Mouse (Mus musculus) MEL-GATA-1-ER (cell line): ENCODE data around the gene Ch25h.

Experiments
- DNase-seq: peaks from one replicate; pipeline ENCODE4 v3.0.0-alpha.2; 2012; ENCODE audit warnings: low read depth; ENCODE audit errors: extremely low read depth

The Ch25h gene

DNA sequence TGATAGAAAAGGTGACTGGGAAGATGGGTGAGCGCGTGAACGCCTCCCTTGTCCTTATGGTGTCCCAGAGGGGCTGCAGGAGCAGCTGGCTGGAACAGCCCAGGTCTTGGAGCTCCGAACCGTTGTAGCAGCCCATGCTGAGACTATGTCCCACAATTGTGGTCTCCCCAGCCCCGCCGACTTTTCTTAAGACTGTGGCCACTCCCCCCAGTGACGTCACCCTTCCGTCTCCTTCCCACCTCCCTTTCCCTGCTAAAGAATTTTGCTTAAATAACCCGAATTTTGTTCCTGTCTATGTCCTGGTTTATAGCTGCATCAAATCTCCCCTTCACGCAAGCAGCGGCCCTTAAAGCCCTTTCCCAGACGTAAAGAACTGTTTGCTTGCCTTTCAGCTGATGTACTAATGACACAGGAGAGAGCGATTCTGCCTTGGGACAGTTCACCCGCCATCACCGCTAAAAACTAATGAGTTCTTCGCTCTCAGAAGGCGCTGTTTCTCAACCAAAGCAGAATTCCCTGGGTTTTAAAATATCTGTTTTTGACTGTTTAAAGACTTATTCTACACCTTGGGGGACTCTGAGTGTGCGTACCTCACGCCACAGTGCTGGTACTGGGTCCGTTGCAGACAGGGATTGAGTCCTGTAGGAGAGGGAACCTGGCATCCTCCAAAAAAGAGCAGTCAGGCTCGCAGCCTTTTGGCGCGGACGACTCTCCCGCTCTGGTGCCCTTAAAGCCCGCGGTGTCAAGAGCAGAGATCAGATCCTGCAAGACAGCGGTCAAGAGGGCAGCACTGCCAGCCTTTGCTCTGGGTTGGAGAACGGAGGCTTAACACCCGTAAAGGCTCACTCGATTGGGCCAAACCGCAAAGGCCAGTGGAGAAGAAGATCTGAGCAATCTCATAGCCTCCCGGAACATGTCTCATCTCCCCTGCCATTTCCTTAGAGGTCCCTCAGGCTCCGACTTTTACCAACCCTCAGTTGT is at the start of gene Ch25h:
Gene Ch25h (minus strand): TSS at position 174 of the 981 bp plus-strand sequence.
- no peak for DNase-seq

DNA sequence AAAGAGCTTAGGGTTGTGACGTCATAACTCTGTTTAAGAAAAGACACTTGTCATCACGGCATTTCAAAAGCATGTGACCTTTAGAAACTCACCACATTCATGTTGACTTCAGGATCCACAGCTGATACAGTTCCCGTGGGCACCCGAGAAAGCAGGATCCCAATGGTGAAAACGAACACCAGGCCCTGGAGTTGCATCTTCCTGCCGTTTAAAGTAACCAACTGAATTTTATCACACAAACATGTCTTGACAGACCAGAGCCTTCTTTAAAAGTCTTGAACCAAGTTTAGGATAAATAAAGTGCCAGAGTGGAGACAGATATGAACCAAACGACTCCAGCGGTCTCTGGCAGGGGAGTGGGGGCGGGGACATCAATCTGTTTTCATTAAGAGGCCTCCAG is 49.7 kb upstream of the Ch25h start:
- no peak for DNase-seq

DNA sequence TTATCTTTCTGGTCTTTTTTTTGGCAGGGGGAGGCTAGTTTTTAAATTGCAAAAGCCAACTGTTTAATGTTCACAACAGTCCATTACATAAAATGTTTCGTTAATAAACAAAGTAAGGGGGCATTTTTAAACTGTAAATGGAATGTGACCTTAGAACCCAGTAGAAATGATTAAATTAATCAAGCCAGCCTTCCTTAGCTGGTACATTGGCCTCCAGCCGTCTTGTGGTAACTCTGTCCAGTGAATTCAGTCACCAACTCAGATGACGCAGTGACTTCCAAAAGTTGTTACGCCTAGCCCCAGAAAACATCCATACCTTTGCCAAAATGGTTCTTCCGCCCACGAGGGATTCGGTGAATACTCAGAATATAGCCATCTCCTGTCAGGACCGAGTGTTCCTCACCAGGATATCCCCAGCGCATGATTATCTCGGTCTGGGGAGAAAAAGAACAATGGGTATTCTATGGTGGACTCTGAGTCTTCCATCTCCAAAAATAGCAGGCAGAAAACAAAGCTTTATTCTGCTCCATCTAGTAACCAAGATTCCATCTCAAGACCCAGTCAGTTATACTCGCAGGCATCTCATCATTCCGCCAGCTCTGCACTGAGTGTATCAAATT is 48.3 kb upstream of the Ch25h start:
- no peak for DNase-seq

GRCm38 (mm10) chr19:34521978-34522377 is 47.0 kb upstream of the Ch25h start:
- DNase-seq, result no peak

- no peak for DNase-seq
Observed at GRCm38 (mm10) chr19:34521361-34521760, 46.4 kb upstream of the Ch25h start.

- DNase-seq, result no peak
Observed at GRCm38 (mm10) chr19:34520051-34520450, 45.1 kb upstream of the Ch25h start.

DNA sequence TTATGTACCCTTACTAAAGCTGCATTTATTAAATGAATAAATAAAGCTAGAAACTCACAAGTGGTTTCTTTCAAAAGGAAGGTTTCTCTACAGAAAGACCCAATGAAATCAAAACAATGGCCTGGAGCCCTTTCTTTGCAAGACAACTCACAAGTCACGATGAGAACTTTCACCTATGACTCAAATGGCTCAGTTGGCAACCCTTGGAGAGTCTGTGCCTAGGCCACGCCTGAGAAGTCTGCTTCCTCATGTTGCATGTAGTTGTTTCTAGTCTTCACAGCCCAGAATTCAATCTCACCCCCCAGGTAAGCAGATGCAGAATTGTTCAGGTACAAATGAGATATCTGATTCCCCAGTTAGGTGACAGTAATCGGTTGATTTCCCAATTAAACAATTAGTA is 44.7 kb upstream of the Ch25h start:
- no peak for DNase-seq

- DNase-seq, result no peak
Observed at GRCm38 (mm10) chr19:34518786-34519185, 43.8 kb upstream of the Ch25h start.

- DNase-seq, result no peak
Observed at GRCm38 (mm10) chr19:34517812-34518594, 43.0 kb upstream of the Ch25h start.

DNA sequence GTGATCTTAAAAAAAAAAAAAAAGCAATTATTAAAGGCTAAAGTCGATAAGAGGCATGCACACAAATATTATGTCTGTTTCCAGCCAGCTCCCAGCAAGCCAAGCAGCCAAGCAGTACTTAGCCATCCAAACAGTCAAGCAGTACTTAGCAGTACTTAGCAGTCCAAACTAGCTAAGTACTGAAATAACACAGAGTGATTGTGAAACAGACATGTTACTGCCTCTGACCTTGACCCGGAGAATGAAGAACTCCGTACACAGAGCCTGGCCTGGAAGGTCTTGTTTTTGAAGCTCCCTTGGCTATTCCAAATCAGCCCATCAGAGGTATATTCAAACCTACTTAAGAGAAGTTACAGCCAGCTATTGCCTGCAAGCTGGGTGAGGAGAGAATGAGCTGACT is 42.2 kb upstream of the Ch25h start:
- no peak for DNase-seq

DNA sequence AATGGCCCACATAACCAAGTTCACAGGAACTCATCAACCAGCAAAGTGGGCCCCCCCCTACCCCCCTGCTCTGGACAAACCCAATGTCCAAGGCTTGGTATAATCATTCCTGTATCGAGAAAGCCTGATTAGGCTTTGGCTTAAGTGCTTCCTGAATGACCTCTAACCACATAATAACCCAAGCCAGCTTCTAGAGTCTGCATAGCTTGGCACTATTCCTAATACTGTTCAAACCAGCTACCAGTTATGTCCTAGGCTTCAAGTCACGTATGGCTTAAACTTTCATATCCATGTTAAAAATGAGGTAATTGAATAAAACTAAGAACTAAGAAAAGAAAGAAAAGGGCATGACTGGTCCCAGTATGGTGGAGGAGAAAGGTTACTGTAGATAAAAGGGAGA is 41.4 kb upstream of the Ch25h start:
- DNase-seq, result no peak

- peak; percentile 33 for DNase-seq
Observed at GRCm38 (mm10) chr19:34515681-34516080, 40.7 kb upstream of the Ch25h start.

DNA sequence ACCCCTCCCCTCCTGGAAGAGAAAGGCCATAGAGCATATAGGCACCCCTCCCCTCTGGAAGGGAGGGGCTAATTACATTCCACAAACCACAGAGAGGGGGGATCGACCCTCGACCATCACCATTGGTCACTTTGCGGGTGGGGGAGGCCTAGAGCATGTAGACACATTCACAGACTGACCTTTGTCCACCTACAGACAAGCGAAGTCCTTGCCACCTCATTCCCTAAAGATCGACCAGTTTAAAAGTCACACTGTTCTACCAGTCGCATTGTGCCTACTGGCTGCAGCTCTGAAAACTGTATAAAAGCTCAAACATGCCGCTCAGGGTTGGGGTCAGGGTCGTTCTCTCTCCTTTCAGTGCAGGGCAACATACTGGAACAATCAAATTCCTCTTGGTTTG is 36.6 kb upstream of the Ch25h start:
- no peak for DNase-seq

GRCm38 (mm10) chr19:34510717-34511116 is 35.8 kb upstream of the Ch25h start:
- no peak for DNase-seq

DNA sequence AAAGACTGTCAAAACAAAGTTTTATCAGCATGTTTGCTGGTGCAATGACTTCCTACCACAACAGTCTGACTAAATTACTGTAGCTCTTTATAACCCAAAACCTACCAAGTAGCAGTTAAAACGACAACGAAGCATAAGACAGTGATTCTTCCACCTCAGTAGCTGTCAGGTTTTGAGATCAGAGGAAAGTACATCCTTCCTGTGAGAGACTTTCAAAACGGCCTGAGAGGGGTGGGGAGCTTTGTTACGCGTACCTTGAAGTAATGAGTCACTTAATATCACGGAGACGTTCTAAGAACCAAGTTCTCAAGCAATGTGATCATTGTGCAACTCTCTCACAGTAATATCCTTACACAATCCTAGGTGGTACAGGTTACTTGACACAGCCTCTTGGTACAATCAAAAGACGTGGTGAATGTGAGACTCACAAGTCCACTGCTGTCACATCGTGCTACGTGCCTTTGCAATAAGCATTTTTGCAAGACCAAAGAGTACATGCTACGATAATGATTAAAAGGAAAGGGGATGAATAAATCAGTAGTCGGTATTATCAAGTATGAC is 30.3 kb upstream of the Ch25h start:
- DNase-seq, result no peak

- DNase-seq, result peak; percentile 49
Observed at GRCm38 (mm10) chr19:34500763-34501162, 25.8 kb upstream of the Ch25h start.

- no peak for DNase-seq
Observed at GRCm38 (mm10) chr19:34496353-34496752, 21.4 kb upstream of the Ch25h start.

GRCm38 (mm10) chr19:34493859-34494258 is 18.9 kb upstream of the Ch25h start:
- DNase-seq, result no peak

DNA sequence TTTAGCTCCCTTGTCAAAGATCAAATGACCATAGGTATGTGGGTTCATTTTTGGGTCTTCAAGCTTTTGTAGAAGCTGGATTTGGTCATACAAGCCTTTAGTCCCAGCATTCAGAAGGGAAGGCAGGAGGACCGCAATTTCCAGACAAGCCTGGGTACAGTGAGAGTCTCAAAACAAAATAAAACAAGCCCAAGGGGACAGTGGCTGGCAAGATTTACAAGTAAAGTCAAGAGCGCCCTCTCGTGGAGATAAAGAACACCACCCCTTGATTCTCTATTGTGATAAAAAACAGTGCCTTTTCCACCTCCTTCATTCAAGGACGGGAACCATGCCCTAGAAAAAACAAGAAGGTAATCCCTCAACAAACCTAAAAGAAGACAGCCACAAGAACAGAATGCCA is 8.6 kb upstream of the Ch25h start:
- peak; percentile 32 for DNase-seq

GRCm38 (mm10) chr19:34474228-34474990 is 555 bp downstream of the Ch25h start:
- DNase-seq, result no peak

GRCm38 (mm10) chr19:34471703-34472102 is 3.3 kb downstream of the Ch25h start:
- no peak for DNase-seq
